Mouse (Mus musculus) midbrain, embryonic 15.5 days (tissue): ENCODE data around the gene Ipcef1. TPM values are rescaled to one million over a fixed set of nuclear protein-coding genes. Genes with fewer than 3 reads are reported as not detected.
A peak's percentile ranks its signal among the peaks of the same experiment; 100 is the strongest.
"Not testable (repeated sequence)": the region's sequence is repeated elsewhere in the genome, so short reads cannot be mapped to it uniquely, and the experiment has no call there.

Experiments used
- ATAC-seq: fragments of 200-750 bp; cut with Nextera tagmentation; replicated peaks from 2 replicates; pipeline ENCODE4 v1.8.0; 2017; ENCODE audit warnings: moderate TSS enrichment
- H3K27ac ChIP-seq: fragments of 300-500 bp; sonication (generic); 2 replicates; pipeline ENCODE4 v1.5.1; 2015; ENCODE audit warnings: mild to moderate bottlenecking, inconsistent platforms
- H3K27me3 ChIP-seq: fragments of 300-500 bp; sonication (generic); replicated peaks from 2 replicates; pipeline ENCODE4 v1.6.1; 2015; ENCODE audit warnings: inconsistent platforms
- H3K36me3 ChIP-seq: fragments of 300-500 bp; sonication (generic); replicated peaks from 2 replicates; pipeline ENCODE4 v1.6.1; 2015; ENCODE audit warnings: inconsistent platforms
- H3K4me1 ChIP-seq: fragments of 300-500 bp; sonication (generic); 2 replicates; pipeline ENCODE4 v1.6.1; 2015; ENCODE audit warnings: inconsistent platforms
- H3K4me2 ChIP-seq: fragments of 300-500 bp; sonication (generic); 2 replicates; pipeline ENCODE4 v1.6.1; 2015; ENCODE audit warnings: inconsistent platforms, mild to moderate bottlenecking, moderate library complexity
- H3K4me3 ChIP-seq: fragments of 300-500 bp; sonication (generic); 2 replicates; pipeline ENCODE4 v1.5.1; 2015; ENCODE audit warnings: mild to moderate bottlenecking, inconsistent platforms
- H3K9ac ChIP-seq: fragments of 300-500 bp; sonication (generic); 2 replicates; pipeline ENCODE4 v1.6.1; 2015; ENCODE audit warnings: mild to moderate bottlenecking, inconsistent platforms
- H3K9me3 ChIP-seq: fragments of 300-500 bp; sonication (generic); 2 replicates; pipeline ENCODE4 v1.6.1; 2016; ENCODE audit warnings: inconsistent platforms
- WGBS: fragments of 180-500 bp; shearing (Covaris S2); methylation state at CpG from one replicate; pipeline ENCODE4 v1.1.7; 2015; ENCODE audit warnings: mixed read lengths; 5-methylcytosine and 5-hydroxymethylcytosine counted together
- polyA plus RNA-seq: library from polyadenylated mRNA; unstranded; fragments of >200 nt; fragmentation: Nextera tagmentation; extraction: Ambion mirVana; gene quantifications from 2 replicates; pipeline ENCODE4 v1.2.1, GENCODE M21; 2015

The Ipcef1 gene
- polyA plus RNA-seq, 1 experiment from 2014 or later = 1.3 TPM

GRCm38 (mm10) chr10:6901819-6902393 is 150.4 kb downstream of the Ipcef1 start:
- WGBS = 92% methylated on average over 3 of the region's 3 CpGs
- H3K36me3 ChIP-seq = no peaks in the 10 kb centered on the region
- no peaks in the 10 kb centered on the region for H3K4me1 ChIP-seq
- H3K9me3 ChIP-seq = no peaks in the 10 kb centered on the region
- H3K4me3 ChIP-seq = no peak overlapping the region
- H3K27me3 ChIP-seq = no peaks in the 10 kb centered on the region
- H3K27ac ChIP-seq = no peak overlapping the region
- no peak overlapping the region for H3K4me2 ChIP-seq
- H3K9ac ChIP-seq = no peak overlapping the region
- no peak for ATAC-seq

DNA sequence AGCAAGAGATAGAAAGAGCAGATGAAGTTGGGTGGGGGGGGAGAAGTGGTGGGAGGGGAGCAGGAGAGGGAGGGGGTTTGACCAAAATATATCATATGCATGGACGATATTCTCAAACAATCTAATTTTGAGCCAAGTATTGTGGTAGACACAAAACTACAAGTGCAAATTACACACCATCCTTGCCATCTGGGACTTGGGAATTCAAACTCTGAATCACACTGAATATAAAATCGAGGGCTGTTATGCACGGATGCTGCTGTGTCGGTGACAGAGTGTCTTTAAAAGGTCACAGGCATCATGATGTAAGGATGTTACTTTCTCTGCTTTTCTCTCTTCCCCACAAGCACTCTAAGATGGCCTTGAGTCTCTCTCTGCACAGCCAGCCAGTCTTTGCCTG is 152.2 kb downstream of the Ipcef1 start:
- no peak overlapping the region for H3K9ac ChIP-seq
- ATAC-seq = no peak
- no peak overlapping the region for H3K4me3 ChIP-seq
- WGBS = 82% methylated on average over 4 of the region's 4 CpGs
- H3K27ac ChIP-seq = no peak overlapping the region
- no peak overlapping the region for H3K4me2 ChIP-seq
- no peaks in the 10 kb centered on the region for H3K27me3 ChIP-seq
- H3K4me1 ChIP-seq = no peaks in the 10 kb centered on the region
- no peaks in the 10 kb centered on the region for H3K9me3 ChIP-seq
- no peaks in the 10 kb centered on the region for H3K36me3 ChIP-seq

DNA sequence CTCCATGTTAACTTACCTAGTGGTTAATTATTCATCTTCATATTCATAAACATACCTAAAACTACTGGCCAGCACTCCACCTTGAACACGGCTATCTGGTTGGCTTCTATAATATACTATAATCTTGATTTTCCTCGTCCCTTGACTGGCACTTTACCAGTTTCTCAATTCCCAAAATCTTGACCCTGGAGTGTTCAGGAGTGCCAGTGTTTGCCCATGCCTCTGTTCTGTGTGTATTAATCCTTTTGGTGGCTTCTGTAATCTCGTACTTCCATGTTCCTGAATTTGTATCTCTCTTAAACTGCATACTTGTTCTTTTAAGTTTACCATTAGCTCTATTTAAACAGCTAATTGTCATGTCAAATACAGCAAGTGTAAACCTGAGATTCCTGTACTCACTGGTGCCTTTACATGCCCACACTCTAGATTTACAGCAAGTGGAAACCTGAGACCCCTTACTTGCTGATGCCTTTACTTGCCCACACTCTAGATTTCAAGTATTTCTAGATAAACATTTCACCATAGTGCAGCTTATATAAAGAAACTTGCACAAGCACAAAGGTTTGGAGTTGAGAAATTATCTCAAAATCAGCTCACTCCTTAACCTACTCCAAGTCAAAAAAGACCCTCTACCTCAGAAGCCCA is 155.5 kb downstream of the Ipcef1 start:
- Histone ChIP-seq H3K4me1 (no peaks in the 10 kb centered on the region), H3K27me3 (no peaks in the 10 kb centered on the region), H3K9ac (no peak overlapping the region), H3K4me2 (no peak overlapping the region), H3K9me3 (no peaks in the 10 kb centered on the region), H3K27ac (no peak overlapping the region), H3K36me3 (no peaks in the 10 kb centered on the region), H3K4me3 (no peak overlapping the region)
- no peak for ATAC-seq
- WGBS = 77% methylated on average over 3 of the region's 3 CpGs

DNA sequence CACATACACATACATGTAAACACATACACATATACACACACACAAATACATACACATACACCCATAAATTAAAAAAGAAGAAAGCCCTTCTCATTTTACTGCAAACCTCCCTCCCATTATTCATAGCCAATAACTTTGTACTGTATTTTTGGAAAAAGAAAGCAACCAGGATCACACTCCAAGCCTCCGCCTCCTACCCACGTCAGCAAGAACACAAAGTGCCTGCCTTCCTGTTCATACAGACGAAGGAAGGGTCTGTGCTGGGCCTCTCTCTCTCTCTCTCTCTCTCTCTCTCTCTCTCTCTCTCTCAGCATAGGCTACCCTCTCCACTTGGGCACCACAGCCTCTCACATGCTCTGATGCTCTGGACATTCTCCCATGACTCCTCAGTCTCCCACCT is 156.5 kb downstream of the Ipcef1 start:
- Histone ChIP-seq H3K27me3 (no peaks in the 10 kb centered on the region), H3K9me3 (no peaks in the 10 kb centered on the region), H3K4me3 (no peak overlapping the region), H3K4me1 (no peaks in the 10 kb centered on the region), H3K36me3 (no peaks in the 10 kb centered on the region), H3K9ac (no peak overlapping the region), H3K4me2 (no peak overlapping the region), H3K27ac (no peak overlapping the region)
- ATAC-seq = no peak
- WGBS = 84% methylated on average over 3 of the region's 3 CpGs

DNA sequence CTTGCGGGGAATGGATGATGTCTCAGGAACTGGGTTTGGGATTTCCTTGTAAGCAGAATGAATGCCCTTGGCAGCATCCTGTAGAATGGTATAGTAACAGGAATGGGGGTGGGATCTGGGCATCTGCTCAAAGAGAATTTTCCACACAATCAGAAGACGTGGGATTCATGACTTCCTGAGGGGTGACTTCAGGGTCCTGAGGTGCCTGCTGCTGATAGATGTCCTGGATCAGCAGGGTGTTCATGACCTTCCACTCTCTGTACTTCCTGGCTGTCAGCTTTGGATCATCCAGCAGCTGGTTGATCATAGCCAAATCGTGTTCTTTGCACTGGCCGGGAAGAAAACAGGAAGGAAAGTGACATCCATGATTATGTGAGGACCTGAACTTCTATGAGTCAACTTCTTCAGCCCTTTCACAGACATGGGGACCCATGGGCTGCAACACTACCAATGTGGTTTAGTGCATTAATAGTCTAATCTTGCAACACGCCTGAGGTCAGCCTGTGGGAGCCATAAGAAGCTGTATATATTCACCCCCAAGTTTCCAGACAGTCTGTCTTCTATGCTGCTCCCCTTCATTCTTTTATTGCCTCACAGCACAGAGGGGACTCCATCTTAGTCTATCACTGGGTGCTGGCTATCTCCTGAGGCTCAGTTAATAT is 161.8 kb downstream of the Ipcef1 start:
- no peak overlapping the region for H3K4me3 ChIP-seq
- no peak overlapping the region for H3K9ac ChIP-seq
- H3K27me3 ChIP-seq = no peaks in the 10 kb centered on the region
- H3K36me3 ChIP-seq = no peaks in the 10 kb centered on the region
- H3K4me1 ChIP-seq = peaks cover 4% of the 10 kb centered on the region; the same call in 1 of the 2 replicates
- H3K27ac ChIP-seq = no peak overlapping the region
- no peak overlapping the region for H3K4me2 ChIP-seq
- WGBS = 83% methylated on average over 5 of the region's 5 CpGs
- ATAC-seq = no peak
- no peaks in the 10 kb centered on the region for H3K9me3 ChIP-seq

- Histone ChIP-seq H3K4me1 (peaks cover 4% of the 10 kb centered on the region; the same call in 1 of the 2 replicates), H3K36me3 (no peaks in the 10 kb centered on the region), H3K27me3 (no peaks in the 10 kb centered on the region), H3K9me3 (no peaks in the 10 kb centered on the region), H3K27ac (no peak overlapping the region), H3K4me2 (no peak overlapping the region), H3K9ac (no peak overlapping the region), H3K4me3 (no peak overlapping the region)
- WGBS = 66% methylated on average over 5 of the region's 5 CpGs
- ATAC-seq = no peak
Measured at GRCm38 (mm10) chr10:6889640-6890245, 162.5 kb downstream of the Ipcef1 start.

DNA sequence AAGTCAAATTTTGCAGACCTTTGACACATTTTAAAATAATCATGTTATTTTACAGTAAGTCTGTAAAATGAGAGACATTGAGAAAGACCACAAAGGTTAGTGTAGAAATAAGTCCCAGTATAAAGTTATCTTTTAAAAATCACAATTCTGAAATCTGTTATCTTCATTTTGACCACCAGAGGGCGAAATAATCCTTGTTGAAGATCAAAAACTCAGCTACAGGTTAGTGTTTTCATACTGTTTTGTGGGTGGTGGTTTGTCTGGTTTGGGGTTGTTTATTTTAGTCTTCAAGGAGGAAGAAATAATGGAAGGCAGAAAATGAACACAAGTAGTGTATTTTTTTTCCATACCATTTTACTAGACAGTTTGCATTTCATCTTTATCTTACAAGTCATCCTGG is 166.8 kb downstream of the Ipcef1 start:
- H3K9me3 ChIP-seq = no peaks in the 10 kb centered on the region

GRCm38 (mm10) chr10:6882041-6882440 is 170.2 kb downstream of the Ipcef1 start:
- not testable (repeated sequence) for H3K9ac ChIP-seq, H3K4me3 ChIP-seq, H3K27me3 ChIP-seq, H3K36me3 ChIP-seq, H3K4me2 ChIP-seq, H3K4me1 ChIP-seq, H3K27ac ChIP-seq, ATAC-seq, H3K9me3 ChIP-seq
- WGBS = 94% methylated on average over 1 of the region's 1 CpGs

More for the DNA sequence above, 166.8 kb downstream of the Ipcef1 start:
- Histone ChIP-seq H3K27ac (no peak overlapping the region), H3K4me3 (no peak overlapping the region), H3K9ac (no peak overlapping the region), H3K27me3 (no peaks in the 10 kb centered on the region), H3K4me2 (no peak overlapping the region), H3K36me3 (no peaks in the 10 kb centered on the region), H3K4me1 (peaks cover 4% of the 10 kb centered on the region; the same call in 1 of the 2 replicates)
- WGBS = 0% methylated on average over 1 of the region's 1 CpGs
- ATAC-seq = peak; percentile 54; the same call in 1 of the 2 replicates

GRCm38 (mm10) chr10:6878276-6878881 is 173.9 kb downstream of the Ipcef1 start:
- no peaks in the 10 kb centered on the region for H3K27me3 ChIP-seq
- no peaks in the 10 kb centered on the region for H3K36me3 ChIP-seq
- no peak overlapping the region for H3K4me2 ChIP-seq
- ATAC-seq = no peak
- WGBS = 86% methylated on average over 2 of the region's 2 CpGs
- no peak overlapping the region for H3K9ac ChIP-seq
- no peak overlapping the region for H3K27ac ChIP-seq
- H3K9me3 ChIP-seq = no peaks in the 10 kb centered on the region
- H3K4me3 ChIP-seq = no peak overlapping the region
- no peaks in the 10 kb centered on the region for H3K4me1 ChIP-seq

GRCm38 (mm10) chr10:6873917-6874316 is 178.4 kb downstream of the Ipcef1 start:
- Histone ChIP-seq H3K9me3 (no peaks in the 10 kb centered on the region), H3K4me1 (no peaks in the 10 kb centered on the region), H3K27ac (no peak overlapping the region), H3K36me3 (no peaks in the 10 kb centered on the region), H3K9ac (no peak overlapping the region), H3K27me3 (no peaks in the 10 kb centered on the region), H3K4me2 (no peak overlapping the region), H3K4me3 (no peak overlapping the region)
- WGBS = 81% methylated on average over 1 of the region's 1 CpGs
- ATAC-seq = no peak

DNA sequence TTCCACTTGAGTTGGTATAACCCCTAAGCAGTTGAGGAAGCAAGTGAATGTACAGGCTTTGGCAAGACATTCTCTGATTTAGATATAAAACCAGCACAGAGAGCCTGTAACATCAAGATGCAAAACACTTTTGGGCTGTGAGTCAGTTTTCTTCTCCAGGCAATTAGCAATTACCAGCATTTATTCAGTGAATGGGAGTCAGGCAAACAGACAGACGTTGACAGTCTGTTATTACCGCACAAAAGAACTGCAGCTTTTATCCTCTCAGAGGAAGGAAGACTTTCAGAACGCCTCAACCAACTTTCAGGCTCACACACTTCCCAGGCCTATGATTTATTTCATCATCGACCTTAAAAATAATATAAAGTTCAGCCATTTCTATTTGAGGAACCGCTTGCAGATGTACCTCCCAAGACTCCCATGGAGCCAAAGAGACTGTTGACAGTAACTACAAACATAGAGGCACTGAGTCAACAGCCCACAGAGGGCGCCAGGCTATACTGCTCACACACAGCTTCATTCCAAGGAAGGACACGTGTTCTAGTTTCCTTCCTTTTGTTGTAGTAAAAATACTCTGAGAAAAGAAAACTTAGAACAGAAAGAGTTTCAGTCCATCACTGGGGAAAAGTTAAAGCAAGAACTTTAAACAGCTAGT is 180.7 kb downstream of the Ipcef1 start:
- H3K27ac ChIP-seq = no peak overlapping the region
- H3K4me2 ChIP-seq = no peak overlapping the region
- no peak overlapping the region for H3K4me3 ChIP-seq
- no peaks in the 10 kb centered on the region for H3K36me3 ChIP-seq
- H3K27me3 ChIP-seq = no peaks in the 10 kb centered on the region
- 79% methylated on average over 7 of the region's 7 CpGs for WGBS
- H3K4me1 ChIP-seq = no peaks in the 10 kb centered on the region
- peaks cover 3% of the 10 kb centered on the region; the same call in 1 of the 2 replicates for H3K9me3 ChIP-seq
- ATAC-seq = no peak
- H3K9ac ChIP-seq = no peak overlapping the region

GRCm38 (mm10) chr10:6855812-6856211 is 196.5 kb downstream of the Ipcef1 start:
- Histone ChIP-seq H3K9me3 (no peaks in the 10 kb centered on the region), H3K4me3 (no peak overlapping the region), H3K4me2 (no peak overlapping the region), H3K9ac (no peak overlapping the region), H3K27me3 (no peaks in the 10 kb centered on the region), H3K36me3 (no peaks in the 10 kb centered on the region), H3K27ac (no peak overlapping the region), H3K4me1 (no peaks in the 10 kb centered on the region)
- 58% methylated on average over 3 of the region's 3 CpGs for WGBS
- ATAC-seq = no peak
